35 mouse cellular contexts compared by ENCODE assay signal in genomic region chr8:93325123-93325522, GRCm38 (mm10). TPM values are rescaled to one million over a fixed set of nuclear protein-coding genes. Genes with fewer than 3 reads are reported as not detected.
DNase-seq lines count a peak whose midpoint lies in the region; ATAC-seq and TF ChIP-seq lines count a peak whose summit lies in the region.
"Had no signal": no experiment of that assay in that cellular context is flagged by ENCODE, and none has a peak within 500 bp of the region (broad histone marks: within the 10 kb centered on the region; RNA-seq: fewer than 3 reads in every experiment).

No protein-coding gene starts in this region.

- H3K27ac ChIP-seq in kidney, postnatal 0 days: no peak overlapping the region
- no peak overlapping the region for H3K27ac ChIP-seq in kidney, embryonic 14.5 days (ENCODE audit: low read depth, low read length)
- no peak overlapping the region for H3K27ac ChIP-seq in intestine, embryonic 16.5 days (ENCODE audit: low read length)
- H3K27ac ChIP-seq in liver, embryonic 16.5 days (ENCODE audit: low read length): no peak overlapping the region
- H3K27ac ChIP-seq: forebrain, embryonic 13.5 days; hindbrain, embryonic 12.5 days; hindbrain, postnatal 0 days; limb, embryonic 10.5 days; limb, embryonic 15.5 days; midbrain, embryonic 13.5 days; neural tube, embryonic 13.5 days had no signal

- no peak overlapping the region for H3K9ac ChIP-seq in kidney, postnatal 0 days (ENCODE audit: low read depth, low read length)
- no peak overlapping the region for H3K9ac ChIP-seq in kidney, embryonic 14.5 days (ENCODE audit: low read depth, low read length)
- H3K9ac ChIP-seq in intestine, embryonic 16.5 days (ENCODE audit: low read depth, low read length): no peak overlapping the region
- H3K9ac ChIP-seq in liver, embryonic 16.5 days (ENCODE audit: low read depth, low read length): no peak overlapping the region
- H3K9ac ChIP-seq: forebrain, embryonic 13.5 days; hindbrain, embryonic 12.5 days; limb, embryonic 15.5 days; midbrain, embryonic 13.5 days; neural tube, embryonic 13.5 days had no signal

- H3K4me1 ChIP-seq in kidney, postnatal 0 days (replicated peaks; ENCODE audit: insufficient read depth, low read length): no peaks in the 10 kb centered on the region
- H3K4me1 ChIP-seq in kidney, embryonic 14.5 days (ENCODE audit: control insufficient read depth, insufficient read depth, low read length): no peaks in the 10 kb centered on the region
- H3K4me1 ChIP-seq in intestine, embryonic 16.5 days (ENCODE audit: control insufficient read depth, insufficient read depth, low read length): no peaks in the 10 kb centered on the region
- H3K4me1 ChIP-seq in liver, embryonic 16.5 days (ENCODE audit: control insufficient read depth, low read depth, low read length): no peaks in the 10 kb centered on the region
- H3K4me1 ChIP-seq: forebrain, embryonic 13.5 days; hindbrain, embryonic 12.5 days; limb, embryonic 10.5 days; limb, embryonic 15.5 days; midbrain, embryonic 13.5 days; neural tube, embryonic 13.5 days had no signal

- no peaks in the 10 kb centered on the region for H3K27me3 ChIP-seq in kidney, postnatal 0 days (ENCODE audit: insufficient read depth, low read length)
- H3K27me3 ChIP-seq in kidney, embryonic 14.5 days (ENCODE audit: control insufficient read depth, insufficient read depth, low read length): no peaks in the 10 kb centered on the region
- no peaks in the 10 kb centered on the region for H3K27me3 ChIP-seq in intestine, embryonic 16.5 days (replicated peaks; ENCODE audit: control insufficient read depth, insufficient read depth, low read length)
- H3K27me3 ChIP-seq in liver, embryonic 16.5 days (ENCODE audit: control insufficient read depth, insufficient read depth, low read depth, low read length): no peaks in the 10 kb centered on the region
- H3K27me3 ChIP-seq: forebrain, embryonic 13.5 days; hindbrain, embryonic 12.5 days; limb, embryonic 15.5 days; midbrain, embryonic 13.5 days; neural tube, embryonic 13.5 days had no signal

- 55% methylated on average over 2 of the region's 2 CpGs for WGBS in kidney, postnatal 0 days
- WGBS in kidney, embryonic 14.5 days: 78% methylated on average over 2 of the region's 2 CpGs
- WGBS in intestine, embryonic 16.5 days: 62% methylated on average over 2 of the region's 2 CpGs
- 35% methylated on average over 2 of the region's 2 CpGs for WGBS in liver, embryonic 16.5 days (ENCODE audit: insufficient replicate concordance)

- ATAC-seq in kidney, postnatal 0 days (replicated peaks; ENCODE audit: low FRiP score, low read depth): 0 out of 2 replicates have a peak, but pooled peaks have one; percentile 54
- ATAC-seq in kidney, embryonic 14.5 days (ENCODE audit: low FRiP score, low TSS enrichment): no peak
- peak; percentile 87 for ATAC-seq in intestine, embryonic 16.5 days
- peak; percentile 91 for ATAC-seq in liver, embryonic 16.5 days (ENCODE audit: low read depth)
- ATAC-seq in megakaryocyte progenitor cell, adult 5-6 weeks (replicated peaks; ENCODE audit: poor library complexity): no peak
- ATAC-seq: activated CD4-positive, CD25-positive, alpha-beta regulatory T cell, adult 4 months; forebrain, embryonic 13.5 days; hindbrain, postnatal 0 days; midbrain, embryonic 13.5 days had no signal

- no peaks in the 10 kb centered on the region for H3K36me3 ChIP-seq in kidney, postnatal 0 days (ENCODE audit: insufficient read depth, low read length)
- H3K36me3 ChIP-seq in kidney, embryonic 14.5 days (ENCODE audit: control insufficient read depth, insufficient read depth, low read length): no peaks in the 10 kb centered on the region
- no peaks in the 10 kb centered on the region for H3K36me3 ChIP-seq in intestine, embryonic 16.5 days (ENCODE audit: control insufficient read depth, insufficient read depth, low read length)
- H3K36me3 ChIP-seq in liver, embryonic 16.5 days (ENCODE audit: control insufficient read depth, insufficient read depth): no peaks in the 10 kb centered on the region
- H3K36me3 ChIP-seq: hindbrain, embryonic 12.5 days; limb, embryonic 10.5 days; limb, embryonic 15.5 days; midbrain, embryonic 13.5 days; neural tube, embryonic 13.5 days had no signal

- peak; percentile 14 for DNase-seq in kidney, postnatal 0 days (ENCODE audit: low spot score)
- peak; percentile 11 to 41 for DNase-seq in kidney, postnatal 25 days
- no peak for DNase-seq in cerebellum, adult 9-11 months
- DNase-seq: adrenal gland, adult 8-10 months; cerebellum, adult 2 months; cerebellum, postnatal 36 days; gastrocnemius, postnatal 14 days; heart, postnatal 36 days; layer of hippocampus, postnatal 36 days; lung, postnatal 4 days; thymus, adult 2 months; thymus, postnatal 36 days had no signal

- no peaks in the 10 kb centered on the region for H3K9me3 ChIP-seq in kidney, postnatal 0 days (replicated peaks; ENCODE audit: low read length)
- no peaks in the 10 kb centered on the region for H3K9me3 ChIP-seq in kidney, embryonic 14.5 days (ENCODE audit: control insufficient read depth, low read length)
- H3K9me3 ChIP-seq in intestine, embryonic 16.5 days (ENCODE audit: control insufficient read depth, low read length): no peaks in the 10 kb centered on the region
- H3K9me3 ChIP-seq in liver, embryonic 16.5 days (replicated peaks; ENCODE audit: control insufficient read depth, low read length): no peaks in the 10 kb centered on the region
- H3K9me3 ChIP-seq: forebrain, embryonic 13.5 days; hindbrain, embryonic 12.5 days; limb, embryonic 10.5 days; limb, embryonic 15.5 days; midbrain, embryonic 13.5 days; neural tube, embryonic 13.5 days had no signal

- no peak overlapping the region for H3K4me2 ChIP-seq in kidney, postnatal 0 days (ENCODE audit: low read length)
- H3K4me2 ChIP-seq in kidney, embryonic 14.5 days (replicated peaks; ENCODE audit: low read depth, low read length): no peak overlapping the region
- no peak overlapping the region for H3K4me2 ChIP-seq in intestine, embryonic 16.5 days (ENCODE audit: low read depth, low read length)
- H3K4me2 ChIP-seq in liver, embryonic 16.5 days (ENCODE audit: low read depth, low read length): no peak overlapping the region
- H3K4me2 ChIP-seq: forebrain, embryonic 13.5 days; heart, embryonic 11.5 days; hindbrain, embryonic 12.5 days; limb, embryonic 15.5 days; midbrain, embryonic 13.5 days; neural tube, embryonic 13.5 days had no signal

- no peak for TF ChIP-seq CTCF in kidney, postnatal 0 days (IDR thresholded peaks at IDR 0.05; ENCODE audit: low read depth)

- no peak overlapping the region for H3K4me3 ChIP-seq in kidney, postnatal 0 days (replicated peaks; ENCODE audit: low read depth, low read length)
- no peak overlapping the region for H3K4me3 ChIP-seq in kidney, embryonic 14.5 days (ENCODE audit: low read length)
- H3K4me3 ChIP-seq in intestine, embryonic 16.5 days (ENCODE audit: low read length): no peak overlapping the region
- H3K4me3 ChIP-seq in liver, embryonic 16.5 days (ENCODE audit: low read depth, low read length): no peak overlapping the region
- H3K4me3 ChIP-seq: forebrain, embryonic 13.5 days; hindbrain, embryonic 12.5 days; limb, embryonic 10.5 days; limb, embryonic 15.5 days; midbrain, embryonic 13.5 days; neural tube, embryonic 13.5 days had no signal

RNA-seq across cellular contexts. Expression of gene Ces1g, which starts 12.0 kb away (rescaled TPM):
- polyA plus RNA-seq in kidney, postnatal 0 days (2015; fragmentation: Nextera tagmentation; extraction: Ambion mirVana): 0.08 and 0.13 TPM in 2 replicates
- not detected in 2 replicates for polyA plus RNA-seq in kidney, embryonic 14.5 days (2014; fragmentation: Nextera tagmentation; extraction: Ambion mirVana)
- 0.16 and 0.20 TPM in 2 replicates for polyA plus RNA-seq in intestine, embryonic 16.5 days (2015; fragmentation: Nextera tagmentation; extraction: Ambion mirVana)
- polyA plus RNA-seq in liver, embryonic 16.5 days (2015; fragmentation: Nextera tagmentation; extraction: Ambion mirVana): 3.7 and 3.8 TPM in 2 replicates
- total RNA-seq in megakaryocyte progenitor cell, adult 5-6 weeks (2015): not detected in 2 replicates
- not detected in 2 replicates for total RNA-seq in megakaryocyte progenitor cell, adult 5-6 weeks (2017)
- total RNA-seq: CH12.LX; gastrocnemius, postnatal 14 days; granulocyte monocyte progenitor cell, adult 5-6 weeks; hindbrain, postnatal 0 days; layer of hippocampus, postnatal 36 days; megakaryocyte-erythroid progenitor cell, adult 5-6 weeks had no signal
- polyA plus RNA-seq: activated CD4-positive, CD25-positive, alpha-beta regulatory T cell, adult 4 months; C2C12; cerebellum, adult 2 months; embryonic facial prominence, embryonic 11.5 days; forebrain, embryonic 13.5 days; heart, embryonic 11.5 days; heart, embryonic 16.5 days; hindbrain, embryonic 12.5 days; hindbrain, postnatal 0 days; limb, embryonic 10.5 days; limb, embryonic 15.5 days; midbrain, embryonic 13.5 days; neural tube, embryonic 13.5 days had no signal

RNA-seq across cellular contexts. Expression of gene Ces1f, which starts 45.6 kb away (rescaled TPM):
- polyA plus RNA-seq in kidney, postnatal 0 days (2015; fragmentation: Nextera tagmentation; extraction: Ambion mirVana): 1.7 and 2.4 TPM in 2 replicates
- not detected in 2 replicates for polyA plus RNA-seq in kidney, embryonic 14.5 days (2014; fragmentation: Nextera tagmentation; extraction: Ambion mirVana)
- polyA plus RNA-seq in intestine, embryonic 16.5 days (2015; fragmentation: Nextera tagmentation; extraction: Ambion mirVana): 0.13 and 0.43 TPM in 2 replicates
- 0.43 and 0.57 TPM in 2 replicates for polyA plus RNA-seq in liver, embryonic 16.5 days (2015; fragmentation: Nextera tagmentation; extraction: Ambion mirVana)
- total RNA-seq in megakaryocyte progenitor cell, adult 5-6 weeks (2015): not detected in 2 replicates
- total RNA-seq in megakaryocyte progenitor cell, adult 5-6 weeks (2017): not detected in 2 replicates
- total RNA-seq: CH12.LX; ES-E14; gastrocnemius, postnatal 14 days; granulocyte monocyte progenitor cell, adult 5-6 weeks; hindbrain, postnatal 0 days; layer of hippocampus, postnatal 36 days; megakaryocyte-erythroid progenitor cell, adult 5-6 weeks had no signal
- polyA plus RNA-seq: activated CD4-positive, CD25-positive, alpha-beta regulatory T cell, adult 4 months; C2C12; cerebellum, adult 2 months; embryonic facial prominence, embryonic 11.5 days; forebrain, embryonic 13.5 days; heart, embryonic 11.5 days; hindbrain, embryonic 12.5 days; hindbrain, postnatal 0 days; limb, embryonic 10.5 days; limb, embryonic 15.5 days; midbrain, embryonic 13.5 days; neural tube, embryonic 13.5 days had no signal

RNA-seq across cellular contexts. Expression of gene Ces1h, which starts 54.4 kb away (rescaled TPM):
- polyA plus RNA-seq in kidney, postnatal 0 days (2015; fragmentation: Nextera tagmentation; extraction: Ambion mirVana): not detected in 2 replicates
- polyA plus RNA-seq in kidney, embryonic 14.5 days (2014; fragmentation: Nextera tagmentation; extraction: Ambion mirVana): not detected in 2 replicates
- polyA plus RNA-seq in intestine, embryonic 16.5 days (2015; fragmentation: Nextera tagmentation; extraction: Ambion mirVana): not detected in 2 replicates
- not detected in 2 replicates for polyA plus RNA-seq in liver, embryonic 16.5 days (2015; fragmentation: Nextera tagmentation; extraction: Ambion mirVana)
- total RNA-seq in megakaryocyte progenitor cell, adult 5-6 weeks (2015): not detected in 2 replicates
- total RNA-seq in megakaryocyte progenitor cell, adult 5-6 weeks (2017): not detected in 2 replicates
- total RNA-seq: adrenal gland, adult 8-10 months; adrenal gland, postnatal 4 days; CH12.LX; ES-E14; gastrocnemius, postnatal 14 days; granulocyte monocyte progenitor cell, adult 5-6 weeks; heart, postnatal 36 days; hindbrain, postnatal 0 days; layer of hippocampus, postnatal 36 days; megakaryocyte-erythroid progenitor cell, adult 5-6 weeks had no signal
- polyA plus RNA-seq: activated CD4-positive, CD25-positive, alpha-beta regulatory T cell, adult 4 months; C2C12; cerebellum, adult 2 months; embryonic facial prominence, embryonic 11.5 days; forebrain, embryonic 13.5 days; heart, embryonic 11.5 days; heart, embryonic 16.5 days; hindbrain, embryonic 12.5 days; hindbrain, postnatal 0 days; large intestine, adult 2 months; limb, embryonic 10.5 days; limb, embryonic 15.5 days; lung, embryonic 16.5 days; midbrain, embryonic 13.5 days; neural tube, embryonic 13.5 days had no signal

Comparison
In these comparisons a context has a peak if more than half of its experiments do, and no peak if none do; other contexts are left out.
1. ATAC-seq: peak in kidney, postnatal 0 days (single experiment), intestine, embryonic 16.5 days (single experiment) and liver, embryonic 16.5 days (single experiment); none in kidney, embryonic 14.5 days (single experiment) and megakaryocyte progenitor cell, adult 5-6 weeks (single experiment).